Mouse (Mus musculus) small intestine, adult 2 months (tissue): ENCODE measurements at regions not wholly inside any gene's neighbourhood (a gene's known extent, or its start where the extent isn't known, plus 50 kb on each side); places are given as distances from the start of the nearest gene placed in this dataset.

Experiments
- CTCF ChIP-seq: fragments of 200-500 bp; IDR thresholded peaks from 2 replicates; pipeline ENCODE4 v1.5.1; 2012; ENCODE audit warnings: low read depth, mild to moderate bottlenecking, control low read depth, inconsistent platforms, low read length, moderate library complexity, mixed read lengths; ENCODE audit not compliant: insufficient replicate concordance, insufficient read length; ENCODE audit errors: extremely low read depth
- POLR2A ChIP-seq: fragments of 200-500 bp; IDR thresholded peaks from 2 replicates; pipeline ENCODE4 v1.6.1; 2012; ENCODE audit warnings: low read depth, mild to moderate bottlenecking, control low read depth, inconsistent platforms, low read length, moderate library complexity

DNA sequence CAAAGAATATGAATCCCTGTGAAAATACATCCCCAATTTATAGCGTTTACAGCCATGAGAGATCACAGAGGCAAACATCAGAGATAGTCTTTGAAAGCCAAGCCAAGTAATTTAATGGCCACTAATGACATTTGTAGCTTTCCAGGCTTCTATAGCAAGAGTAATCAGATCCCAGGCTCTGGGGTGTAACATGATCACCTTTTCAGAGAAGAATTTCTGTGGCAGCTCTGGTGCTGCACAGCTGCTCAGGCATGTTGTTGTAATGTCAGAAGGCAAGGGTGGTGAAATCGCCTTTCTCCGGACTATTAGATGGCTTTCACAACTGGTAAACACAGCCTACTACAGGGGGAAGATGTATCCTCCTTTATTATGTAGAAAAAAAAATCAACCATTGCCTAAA, 202.1 kb downstream of the Ptprc start:
- no peak for TF ChIP-seq CTCF
- TF ChIP-seq POLR2A = no peak
